Mouse (Mus musculus): ENCODE data around the gene Chrd.

Gene Chrd

DNA sequence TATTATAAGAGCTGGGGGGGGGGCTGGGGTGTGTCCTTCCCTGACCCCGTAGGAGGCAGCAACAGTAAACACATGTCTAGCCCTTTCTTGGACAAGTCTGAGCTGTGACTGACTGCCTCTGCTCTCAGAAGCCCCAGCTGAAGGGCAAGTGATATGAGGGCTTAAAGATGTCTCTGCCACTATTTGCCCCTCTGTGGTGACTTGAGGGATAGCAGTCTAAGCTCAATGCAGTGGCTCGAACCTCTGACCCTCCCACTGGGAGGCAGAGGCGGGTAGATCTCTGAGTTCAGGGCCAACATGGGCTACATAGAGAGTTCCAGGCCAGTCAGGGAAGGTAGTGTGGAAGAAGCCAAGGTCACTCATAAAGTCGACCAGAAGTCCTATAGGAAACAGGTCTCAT lies 22.1 kb upstream of the Chrd start:
- DNase-seq (ENCODE audit: low spot score in 2 of 2), result no peak

DNA sequence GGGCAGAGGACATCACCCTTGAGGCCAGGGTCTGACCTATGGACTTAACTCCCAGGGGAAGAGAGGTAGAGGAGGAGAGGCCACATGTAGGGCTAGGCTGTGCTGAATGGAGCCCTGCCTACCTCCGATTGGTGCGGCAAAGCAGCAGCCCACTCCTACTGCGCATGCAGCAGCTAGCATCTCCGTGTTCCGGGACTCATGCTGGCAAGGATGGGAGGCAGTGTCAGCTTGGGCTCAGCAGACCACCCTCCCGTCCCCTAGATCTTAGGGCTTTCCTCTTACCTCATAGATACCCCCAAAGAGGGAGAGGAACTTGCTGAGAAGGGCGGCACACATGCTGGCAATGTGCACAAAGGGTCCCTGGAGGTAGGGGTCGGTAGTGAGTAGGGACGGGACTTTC lies 20.7 kb upstream of the Chrd start:
- no peak for DNase-seq (ENCODE audit: low spot score in 2 of 2)

DNA sequence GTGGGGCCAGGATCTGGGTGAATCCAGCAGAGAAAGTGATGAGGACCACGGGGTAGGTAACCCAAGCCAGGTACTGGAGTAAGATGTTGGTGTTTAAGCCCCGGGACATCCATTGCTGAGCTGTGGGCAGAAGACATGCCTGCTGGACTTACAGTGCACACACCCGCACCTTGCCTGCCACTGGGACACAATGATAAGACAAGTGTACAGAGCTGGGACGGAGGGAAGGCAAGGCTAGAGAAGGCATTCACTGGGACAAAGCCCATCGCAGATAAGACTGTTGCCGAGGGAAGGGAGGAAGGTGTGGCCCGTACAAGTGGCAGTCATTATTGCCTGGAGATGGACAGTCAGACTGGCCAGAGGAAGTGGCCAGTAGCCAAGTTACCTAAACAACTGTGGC lies 20.0 kb upstream of the Chrd start:
- no peak for DNase-seq (ENCODE audit: low spot score in 2 of 2)

DNA sequence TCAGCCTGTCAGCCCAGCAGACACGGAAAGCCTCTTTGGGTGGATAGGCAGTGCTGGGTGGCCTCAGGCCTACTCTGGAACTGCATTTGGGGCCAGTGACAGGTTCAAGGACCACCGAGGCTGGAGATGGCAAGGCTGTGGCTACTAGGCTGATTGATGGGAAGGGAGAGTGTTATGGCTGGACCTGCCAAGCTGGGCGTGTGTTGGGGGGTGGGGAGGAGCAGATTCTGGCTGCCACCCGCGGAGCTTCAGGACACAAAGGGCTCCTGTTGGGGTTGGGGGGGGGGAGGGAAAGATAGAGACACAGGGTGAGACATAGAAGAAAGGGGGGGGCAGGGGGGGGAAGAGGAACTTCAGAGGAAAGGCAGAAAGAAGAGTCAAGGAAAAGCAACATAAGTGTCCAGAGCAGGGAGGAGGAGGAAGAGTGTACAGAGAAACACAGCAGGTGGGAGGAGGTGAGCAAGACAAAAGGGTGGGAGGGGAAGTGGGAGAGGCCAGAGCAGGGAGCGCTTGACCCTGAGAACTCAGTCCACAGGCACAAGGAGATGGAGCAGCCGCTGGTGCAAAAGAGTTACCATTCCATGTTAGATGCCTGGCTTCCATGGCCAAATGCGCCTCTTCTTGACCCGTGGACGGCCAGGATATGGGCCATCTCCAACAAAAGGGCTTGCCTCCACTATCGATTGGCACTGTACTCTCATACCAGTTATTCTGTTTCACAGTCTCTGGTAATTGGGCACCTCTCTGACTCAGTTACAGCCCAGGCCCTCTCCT lies 18.4 kb upstream of the Chrd start:
- DNase-seq (ENCODE audit: low spot score in 2 of 2), result no peak

DNA sequence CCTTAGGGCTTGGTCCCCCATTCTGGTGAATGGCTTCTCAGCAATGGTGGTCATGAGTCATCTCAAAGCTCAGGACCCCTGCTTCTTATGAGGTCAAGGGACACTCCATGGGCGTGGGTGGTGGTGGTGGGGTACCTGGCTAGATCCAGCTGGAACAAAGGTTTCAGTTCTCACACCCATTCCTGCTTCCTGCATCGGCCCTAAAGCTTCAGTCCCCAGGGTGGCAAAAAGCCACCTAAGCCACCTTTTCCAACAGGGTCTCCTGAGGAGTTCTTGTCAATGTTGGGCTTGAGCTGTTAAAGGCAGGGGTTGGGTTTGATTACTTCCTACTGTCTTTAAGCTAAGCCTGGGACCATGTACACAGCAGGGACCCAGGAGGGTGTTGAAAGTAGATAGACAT lies 17.8 kb upstream of the Chrd start:
- DNase-seq (ENCODE audit: low spot score in 2 of 2), result no peak

DNA sequence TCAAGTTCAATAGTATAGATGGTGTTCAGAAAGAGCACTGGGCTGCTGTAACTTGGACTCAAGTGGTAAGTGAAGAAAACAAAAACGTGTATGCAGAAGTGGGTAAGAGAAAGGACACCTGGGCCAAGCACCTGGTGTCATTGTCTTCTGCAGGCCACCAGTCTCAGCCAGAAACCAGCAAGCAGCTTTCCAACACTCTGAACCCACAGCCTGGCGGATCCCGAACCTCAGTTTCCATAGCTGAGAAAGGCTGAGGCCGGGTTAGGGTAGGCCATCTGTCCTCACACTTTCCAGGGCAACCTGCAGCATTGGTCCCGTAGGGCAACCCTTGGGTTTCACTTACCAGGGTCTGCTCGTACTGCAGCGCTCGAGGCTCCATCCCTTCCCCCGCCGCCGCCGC lies 17.4 kb upstream of the Chrd start:
- no peak for DNase-seq (ENCODE audit: low spot score in 2 of 2)

DNA sequence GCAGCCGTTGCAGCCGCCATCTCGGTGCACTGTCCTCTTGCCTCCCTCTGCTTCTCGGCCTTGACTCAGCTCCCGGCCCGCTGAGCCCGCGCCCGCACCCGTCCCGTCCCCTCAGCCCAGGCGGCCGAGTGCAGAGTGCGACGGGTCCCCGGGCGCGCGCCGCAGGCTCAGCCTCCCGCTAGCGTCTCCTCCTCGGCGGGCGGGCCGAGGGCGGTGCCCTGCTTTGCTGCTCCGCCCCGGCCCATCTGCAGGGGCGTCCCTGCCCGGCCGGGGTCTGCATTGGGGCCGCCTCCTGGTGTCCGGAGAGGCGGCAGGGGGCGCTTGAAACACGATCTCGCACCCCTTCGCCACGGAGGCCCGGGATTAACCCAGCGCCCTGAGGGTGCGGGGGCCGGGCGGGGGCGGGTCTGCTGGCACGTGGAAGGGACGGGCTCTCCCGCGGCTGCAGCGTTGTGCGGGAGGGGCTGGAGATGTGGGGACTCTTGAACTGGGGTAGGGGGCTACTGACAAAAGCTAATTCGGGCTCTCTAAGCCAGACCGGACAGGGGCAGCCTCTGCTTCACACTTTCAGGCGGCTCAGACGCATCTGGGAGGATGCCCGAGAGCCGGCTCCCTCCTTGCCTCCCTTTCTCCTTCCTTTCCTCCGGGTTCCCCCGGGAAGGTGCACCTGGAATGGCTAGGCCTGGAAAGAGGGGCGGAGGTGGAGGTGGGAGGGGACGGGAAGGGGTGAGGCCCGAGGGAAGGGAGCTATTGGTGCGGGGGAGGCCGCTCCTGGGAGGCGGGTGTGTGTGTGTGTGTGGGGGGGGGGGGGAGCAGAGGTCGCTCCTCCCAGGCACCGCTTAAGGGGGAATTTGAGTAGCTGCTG lies 16.7 kb upstream of the Chrd start:
- peak; percentile 61 to 72 for DNase-seq (ENCODE audit: low spot score in 2 of 2)

DNA sequence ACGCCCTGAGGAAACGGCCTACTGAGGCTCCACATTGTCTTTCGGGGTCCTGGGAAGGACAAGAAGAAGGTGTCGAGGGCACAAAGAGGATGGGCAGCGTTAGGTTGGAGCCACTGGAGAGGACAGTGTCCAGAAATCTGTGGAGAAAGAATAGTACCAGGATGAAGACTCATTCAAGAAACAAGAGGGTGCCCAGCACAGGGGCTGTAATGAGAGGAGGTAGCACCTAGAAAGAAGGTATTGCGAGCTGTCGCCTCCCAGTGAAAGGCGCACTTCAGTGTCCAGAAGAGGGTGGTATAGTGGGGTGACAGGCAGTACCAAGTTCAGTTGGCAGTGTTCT lies 16.1 kb upstream of the Chrd start:
- DNase-seq (ENCODE audit: low spot score in 2 of 2), result no peak

DNA sequence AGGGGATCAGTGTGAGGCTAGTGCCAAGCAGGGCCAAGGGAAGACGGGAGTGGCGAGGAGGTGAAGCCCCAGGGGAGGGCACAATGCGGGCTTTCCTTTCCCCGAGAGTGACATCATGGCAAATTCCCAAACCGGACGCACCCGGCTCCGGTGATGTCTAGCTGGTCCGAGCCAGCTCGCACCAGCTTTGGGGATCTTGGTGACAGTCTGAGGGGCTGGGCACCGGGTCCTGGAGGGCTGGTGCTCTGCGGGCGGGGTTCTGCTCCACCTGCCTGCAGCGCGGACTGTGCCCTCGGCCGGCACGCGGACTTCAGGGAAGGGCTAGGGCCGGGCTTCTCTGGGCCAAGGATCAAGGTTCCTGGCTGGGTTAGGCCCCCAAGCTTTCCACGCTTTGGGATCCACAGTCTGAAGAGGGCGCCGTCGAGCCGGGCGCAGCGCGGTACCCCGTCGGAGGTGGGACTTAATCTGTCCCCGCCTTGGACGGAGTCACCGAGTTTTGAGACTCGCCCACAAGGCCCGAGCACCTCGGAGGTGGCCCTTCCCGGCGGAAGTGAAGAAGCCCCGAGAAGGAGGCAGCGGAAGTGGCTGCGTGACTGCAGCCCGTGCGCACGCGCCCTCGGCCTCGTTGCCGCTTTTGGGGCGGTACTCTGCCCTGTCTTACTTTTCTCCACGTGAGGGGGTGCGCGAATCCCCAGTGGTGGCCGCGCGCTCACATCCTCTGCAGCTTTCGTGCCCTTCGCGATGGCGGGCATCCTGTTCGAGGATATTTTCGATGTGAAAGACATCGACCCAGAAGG lies 15.5 kb upstream of the Chrd start, which contains the start of the genes Polr2h and Clcn2:
Gene Polr2h (plus strand): TSS at position 485 of the 797 bp plus-strand sequence.
Gene Clcn2 (minus strand): TSS at position 566 of the 797 bp plus-strand sequence.
- DNase-seq (ENCODE audit: low spot score in 2 of 2), result peak; percentile 95

DNA sequence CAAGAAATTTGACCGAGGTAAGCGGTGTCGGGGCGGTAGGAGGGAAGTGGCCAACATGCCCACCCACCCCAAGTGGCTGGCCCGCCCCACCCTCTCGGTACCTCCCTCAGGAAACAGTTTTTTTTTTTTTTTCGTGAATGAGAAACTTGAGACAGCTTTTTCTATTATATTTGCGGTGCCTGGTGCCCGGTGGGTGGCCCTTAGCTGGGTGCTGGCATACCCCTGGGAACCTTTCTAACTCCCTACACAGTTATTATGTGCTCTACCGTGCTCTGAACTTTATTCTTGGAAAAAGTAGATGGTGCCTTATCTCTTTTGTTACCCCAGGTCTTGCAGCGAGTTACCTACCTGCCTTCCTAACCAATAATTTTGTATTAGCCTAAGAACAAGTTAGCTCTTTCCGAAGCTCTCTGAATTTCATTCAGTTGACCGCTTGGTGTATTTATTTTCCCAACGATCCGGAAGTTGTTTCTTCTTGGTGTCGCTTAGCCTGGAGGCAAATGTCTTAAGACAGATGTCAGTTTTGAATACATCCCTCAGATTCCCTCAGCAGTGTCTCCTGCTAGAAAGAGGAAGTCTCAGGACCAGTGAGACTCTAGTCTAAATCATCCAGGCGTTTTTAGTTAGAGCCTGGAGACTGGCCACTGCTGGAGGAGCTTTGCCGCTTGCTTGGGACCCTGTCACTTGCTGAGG lies 14.8 kb upstream of the Chrd start:
- DNase-seq (ENCODE audit: low spot score in 2 of 2), result no peak

DNA sequence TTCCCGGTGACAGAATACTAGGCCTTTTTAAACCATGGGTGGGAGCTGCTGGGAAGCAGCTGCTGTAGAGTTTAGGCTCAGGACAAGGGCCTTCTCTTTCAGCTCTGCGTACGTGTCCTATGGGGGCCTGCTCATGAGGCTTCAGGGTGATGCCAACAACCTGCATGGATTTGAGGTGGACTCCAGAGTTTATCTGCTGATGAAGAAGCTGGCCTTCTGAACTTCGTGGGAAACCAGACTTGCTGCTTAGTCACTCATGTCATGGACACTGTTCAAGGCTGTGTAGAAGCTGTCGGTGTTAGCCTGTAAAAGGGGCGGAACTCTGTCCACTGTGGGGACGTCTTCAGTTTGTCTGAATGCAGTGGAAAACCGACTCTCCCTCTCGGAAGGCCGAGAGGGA lies 11.1 kb upstream of the Chrd start:
- no peak for DNase-seq (ENCODE audit: low spot score in 2 of 2)

DNA sequence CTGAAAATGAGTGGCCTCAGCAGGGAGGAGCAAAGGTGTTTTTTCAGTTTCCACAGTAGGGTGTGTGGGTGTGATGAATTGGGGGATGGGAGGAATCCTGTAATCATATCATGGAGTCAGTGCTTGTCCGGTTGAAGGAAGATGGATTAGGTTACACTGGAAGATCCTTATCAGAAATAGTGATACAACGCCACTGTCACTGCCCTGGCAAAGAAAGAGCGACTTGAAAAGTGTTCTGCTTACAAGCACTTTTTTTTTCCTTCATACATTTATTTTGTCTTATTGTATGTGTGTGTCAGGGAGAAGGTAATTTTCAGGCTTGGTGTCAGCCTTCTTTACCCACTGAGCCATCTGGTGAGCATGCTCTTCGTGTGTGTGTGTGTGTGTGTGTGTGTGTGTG lies 10.2 kb upstream of the Chrd start:
- DNase-seq (ENCODE audit: low spot score in 2 of 2), result no peak

DNA sequence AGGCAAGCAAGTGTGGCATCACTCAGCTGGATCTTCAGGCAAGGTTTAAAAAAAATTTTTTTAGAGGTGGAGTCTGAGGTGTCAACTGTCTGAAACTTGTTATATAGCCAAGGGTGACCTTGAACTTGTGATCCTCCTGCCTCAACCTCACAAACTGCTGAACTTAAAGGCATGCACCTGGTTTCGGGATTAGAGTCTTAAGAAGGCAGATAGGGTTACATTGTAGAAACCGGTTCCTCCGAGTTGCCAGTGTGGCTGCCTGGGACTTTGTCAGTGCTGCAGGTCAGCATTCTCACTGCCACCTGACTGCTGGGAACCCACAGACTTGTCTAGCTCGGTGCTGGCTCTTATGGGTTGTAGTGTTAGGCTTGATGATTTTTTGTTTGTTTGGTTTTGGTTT lies 9.7 kb upstream of the Chrd start:
- no peak for DNase-seq (ENCODE audit: low spot score in 2 of 2)

DNA sequence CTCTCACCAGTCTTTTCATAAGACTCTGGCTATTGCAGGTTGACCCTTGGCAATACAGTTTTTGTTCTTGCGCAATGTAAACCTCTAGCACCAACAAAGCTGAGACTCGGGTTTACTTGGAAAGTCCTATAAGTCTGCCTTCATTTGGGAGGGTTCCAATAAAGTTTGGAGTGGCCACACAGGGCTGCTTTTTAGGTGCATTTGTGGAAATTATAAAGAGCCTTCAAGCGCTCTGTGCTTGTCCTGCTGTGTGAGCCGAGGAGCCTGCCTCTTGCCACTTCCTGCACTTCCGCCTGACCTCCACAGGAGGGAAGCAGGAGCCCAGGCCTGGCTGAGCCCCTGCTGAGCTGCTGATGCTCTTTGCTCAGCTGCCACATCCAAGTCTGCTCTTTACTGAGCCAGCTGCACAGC lies 8.6 kb upstream of the Chrd start:
- no peak for DNase-seq (ENCODE audit: low spot score in 2 of 2)

DNA sequence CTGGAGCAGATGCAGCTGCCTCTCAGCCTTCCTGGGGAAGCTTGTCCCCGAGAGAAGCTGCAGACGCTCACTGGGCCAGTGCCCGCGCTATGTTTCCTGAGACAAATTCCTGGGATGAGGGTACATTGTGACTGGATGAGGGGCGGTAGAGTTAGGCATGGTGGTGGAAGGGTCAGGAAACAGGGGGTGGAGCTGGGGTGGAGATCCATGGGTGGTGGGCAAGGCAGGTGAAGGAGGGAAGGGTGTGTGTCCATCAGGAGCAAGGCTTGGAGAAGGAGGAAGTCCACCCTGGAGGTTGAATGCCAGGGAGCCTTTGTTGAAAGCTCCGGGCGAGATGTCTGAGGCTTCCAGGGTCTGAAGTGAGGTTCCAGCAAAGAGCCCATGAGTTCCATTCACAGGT lies 7.6 kb upstream of the Chrd start:
- DNase-seq (ENCODE audit: low spot score in 2 of 2), result no peak

DNA sequence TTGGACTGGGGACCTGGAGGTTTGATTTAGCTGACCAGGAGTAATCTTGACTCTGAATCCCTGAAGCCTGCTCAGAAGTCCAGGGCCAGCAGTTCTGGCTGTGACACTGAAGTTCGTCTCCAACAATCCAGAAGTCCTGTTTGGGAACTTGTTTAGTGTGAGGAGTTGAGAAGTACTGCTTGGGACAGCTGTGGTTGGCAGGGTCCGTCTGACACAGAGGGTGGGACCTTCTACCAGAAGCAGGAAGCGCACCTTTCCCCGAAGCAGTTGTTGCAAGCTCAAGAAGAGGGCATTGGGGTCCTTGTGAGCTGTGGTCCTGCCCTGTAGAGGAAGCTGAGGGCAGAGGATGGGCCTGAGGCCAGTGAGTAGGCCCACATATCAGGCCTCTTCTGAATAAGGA lies 7.2 kb upstream of the Chrd start:
- DNase-seq (ENCODE audit: low spot score in 2 of 2), result no peak

DNA sequence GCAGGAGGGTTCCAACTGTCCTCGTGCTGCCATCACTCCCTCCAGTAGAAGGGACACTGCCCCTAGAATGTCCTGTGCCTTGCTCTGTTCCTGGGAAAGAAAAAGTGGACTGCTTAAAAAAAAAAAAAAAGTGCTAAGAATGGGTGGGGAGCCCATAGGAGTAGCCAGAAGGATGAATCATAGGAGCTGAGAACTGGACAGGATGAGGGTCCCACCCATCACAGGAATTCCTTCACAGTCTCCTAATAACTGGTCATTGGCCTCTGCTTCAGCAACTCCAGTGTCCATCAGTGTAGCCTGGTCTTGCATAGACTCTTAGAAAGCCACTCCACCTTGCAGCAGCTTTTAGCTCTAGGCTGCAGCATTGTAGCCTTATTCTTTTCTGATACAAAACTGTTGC lies 6.5 kb upstream of the Chrd start:
- DNase-seq (ENCODE audit: low spot score in 2 of 2), result no peak

DNA sequence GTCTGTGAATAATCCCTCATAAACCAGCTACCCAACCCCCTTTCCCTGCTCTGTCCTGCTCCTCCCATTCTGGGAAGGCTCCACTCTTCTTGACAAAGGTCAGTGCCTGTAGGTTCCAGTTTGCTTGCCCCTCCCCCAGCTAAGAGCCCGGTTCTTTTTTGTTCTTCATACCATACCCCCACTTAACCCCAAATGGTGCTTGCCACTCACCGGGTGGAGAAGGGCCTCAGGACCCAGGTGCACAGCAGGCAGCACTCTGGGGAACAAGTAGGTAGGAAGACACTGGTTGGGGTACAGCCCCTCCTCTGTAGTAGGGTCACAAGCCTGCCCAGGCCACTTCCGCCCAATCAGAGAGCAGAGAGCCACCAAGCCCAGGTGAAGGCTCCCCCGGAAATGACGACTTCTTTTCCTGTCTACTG lies 2.6 kb upstream of the Chrd start:
- no peak for DNase-seq (ENCODE audit: low spot score in 2 of 2)

DNA sequence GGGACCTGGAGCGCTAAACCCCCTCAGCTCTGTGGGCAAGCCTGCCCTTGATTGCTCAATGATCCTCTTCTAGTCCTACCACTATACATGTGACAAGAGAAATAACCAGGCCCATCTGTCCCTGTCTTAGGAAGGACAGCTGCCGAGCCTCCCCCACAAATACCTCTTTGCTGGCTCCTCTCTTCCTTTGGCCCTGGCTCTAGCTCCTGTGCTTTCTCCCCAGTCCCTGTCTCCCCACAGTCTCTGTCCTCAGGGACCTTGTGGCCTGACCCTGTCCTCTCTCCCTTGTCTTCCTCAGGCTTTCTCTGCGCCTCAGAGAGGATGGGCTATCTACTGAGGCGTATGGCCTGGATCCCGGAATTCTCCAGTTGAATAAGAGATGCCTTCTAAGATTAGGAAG lies 1.2 kb upstream of the Chrd start:
- no peak for DNase-seq (ENCODE audit: low spot score in 2 of 2)

DNA sequence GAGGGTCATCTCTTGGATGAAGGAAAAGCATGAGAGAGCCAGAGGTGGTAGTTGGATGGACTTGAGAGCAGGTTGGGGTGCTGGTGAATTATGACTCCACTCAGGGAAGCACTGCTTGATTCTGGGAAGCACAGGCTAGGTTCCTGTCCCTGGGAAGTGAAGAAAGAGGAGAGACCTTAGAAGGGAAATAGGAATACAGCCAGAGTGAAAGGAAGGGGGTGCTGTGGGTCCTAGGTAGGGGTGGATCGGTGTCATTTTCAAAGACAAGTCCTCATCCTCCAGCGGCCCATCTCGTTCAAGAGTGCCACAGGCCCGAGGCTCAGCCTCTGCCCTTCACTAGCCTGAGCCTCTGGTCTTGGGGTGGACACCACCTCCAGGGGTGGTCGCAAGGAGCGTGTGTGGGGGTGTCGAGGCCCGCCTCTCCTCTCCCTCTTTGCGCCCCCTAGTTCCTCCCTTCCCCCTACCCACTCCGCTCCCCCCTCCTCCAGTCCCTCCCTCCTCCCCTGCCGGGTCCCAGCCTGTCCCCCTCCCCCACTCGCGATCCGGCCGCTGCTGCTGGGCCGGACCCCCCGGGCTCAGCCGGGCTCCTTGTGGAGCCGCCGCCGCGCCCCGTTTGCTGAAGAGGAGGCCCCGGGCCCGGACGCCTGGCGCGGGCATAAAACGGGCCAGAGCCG lies 539 bp upstream of the Chrd start:
- DNase-seq (ENCODE audit: low spot score in 2 of 2), result no peak
